Mouse (Mus musculus) small intestine, adult 10 weeks (tissue): ENCODE measurements around the gene Slc15a4. TPM values are rescaled to one million over a fixed set of nuclear protein-coding genes. Genes with fewer than 3 reads are reported as not detected.

Experiments used
- polyA plus RNA-seq: library from polyadenylated mRNA; stranded (reverse); fragments of 350-450 nt; fragmentation: Illumina TruSeq; extraction: RNeasy Lipid Tissue Mini Kit (QIAGEN cat#74804); gene quantifications from one replicate; pipeline ENCODE4 v1.2.3, GENCODE M21; 2014; ENCODE audit warnings: low replicate concordance

Slc15a4 gene
- polyA plus RNA-seq: 86.9 TPM

DNA sequence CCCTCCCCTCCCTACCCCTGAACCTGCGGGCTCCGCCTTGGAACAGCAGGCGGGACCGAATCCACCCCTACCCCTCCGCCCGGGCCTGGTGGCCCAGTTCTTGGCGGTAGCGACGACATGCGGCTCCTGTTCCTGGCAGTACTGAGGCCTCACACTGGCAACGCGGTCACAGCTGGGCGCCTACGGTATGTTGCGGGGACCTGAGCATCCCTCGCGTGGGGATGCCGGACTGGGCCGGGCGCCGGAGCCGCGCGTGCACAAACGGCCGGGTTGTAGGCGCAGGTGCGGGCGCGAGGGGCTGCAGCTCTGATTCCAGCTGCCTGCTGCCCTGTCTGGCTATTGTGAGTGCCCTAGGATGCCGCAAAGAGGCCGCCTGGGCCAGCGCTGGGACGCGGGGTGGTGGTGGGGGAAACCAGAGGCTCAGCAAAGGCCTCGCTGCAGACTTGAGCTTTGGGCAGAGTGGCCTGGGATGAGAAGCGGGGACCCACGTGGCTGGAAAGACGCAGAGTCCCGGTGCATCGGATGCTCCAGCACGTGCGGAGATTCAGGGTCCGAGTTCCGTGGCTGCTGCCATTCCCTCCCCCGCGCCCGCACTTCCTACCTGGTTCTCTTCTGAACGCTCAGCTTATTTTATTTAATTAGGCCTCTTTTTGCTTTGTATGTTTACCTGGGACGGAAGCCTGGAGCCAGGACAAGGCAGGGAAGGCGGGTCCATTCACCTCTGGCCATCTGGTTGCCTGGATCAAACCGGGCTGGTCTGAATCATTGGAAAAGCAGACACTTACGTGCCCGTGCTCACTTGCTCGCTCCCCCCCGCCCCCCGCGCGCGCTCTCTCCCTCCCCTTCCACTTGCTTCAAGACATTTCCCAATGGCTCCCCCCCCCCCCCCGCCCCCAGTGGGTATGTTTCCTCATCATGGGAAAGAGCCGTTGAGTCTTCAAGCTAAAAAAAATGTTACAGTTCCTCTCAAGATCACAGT is at the start of gene Slc15a4, which contains the start of gene Glt1d1:
Slc15a4 (minus strand) TSS at position 731 of the 979 bp plus-strand sequence.
Glt1d1 (plus strand) TSS at position 96 of the 979 bp plus-strand sequence.

Other genes with a start within 250 kb of the Slc15a4 start
- 0.67 TPM for gene Glt1d1, start 635 bp downstream of the Slc15a4 start, polyA plus RNA-seq